Mouse (Mus musculus) neural tube, embryonic 11.5 days (tissue): ENCODE measurements around the gene AL731706.2. TPM values are rescaled to one million over a fixed set of nuclear protein-coding genes. Genes with fewer than 3 reads are reported as not detected.
"Not testable (repeated sequence)": the region's sequence is repeated elsewhere in the genome, so short reads cannot be mapped to it uniquely, and the experiment has no call there.

Experiments
- ATAC-seq: fragments of 200-750 bp; cut with Nextera tagmentation; 2 replicates; pipeline ENCODE4 v1.8.0; 2017; ENCODE audit warnings: moderate number of reproducible peaks, mild to moderate bottlenecking, moderate TSS enrichment, moderate library complexity; ENCODE audit not compliant: insufficient read depth, low FRiP score, low TSS enrichment
- DNase-seq: peaks from one replicate; pipeline ENCODE4 v3.0.0-alpha.2; 2015; ENCODE audit warnings: low spot score
- H3K27ac ChIP-seq: fragments of 300-500 bp; sonication (generic); 2 replicates; pipeline ENCODE4 v1.5.1; 2014; ENCODE audit warnings: low read depth, mild to moderate bottlenecking, low read length
- H3K27me3 ChIP-seq: fragments of 300-500 bp; sonication (generic); 2 replicates; pipeline ENCODE4 v1.6.1; 2014; ENCODE audit warnings: mild to moderate bottlenecking, low read length, mixed read lengths; ENCODE audit not compliant: control insufficient read depth, insufficient read depth
- H3K36me3 ChIP-seq: fragments of 300-500 bp; sonication (generic); 2 replicates; pipeline ENCODE4 v1.6.1; 2014; ENCODE audit warnings: mild to moderate bottlenecking, low read length, moderate library complexity, mixed read lengths; ENCODE audit not compliant: control insufficient read depth, insufficient read depth
- H3K4me1 ChIP-seq: fragments of 300-500 bp; sonication (generic); 2 replicates; pipeline ENCODE4 v1.6.1; 2014; ENCODE audit warnings: low read length, mixed read lengths; ENCODE audit not compliant: control insufficient read depth, insufficient read depth
- H3K4me2 ChIP-seq: fragments of 300-500 bp; sonication (generic); 2 replicates; pipeline ENCODE4 v1.6.1; 2014; ENCODE audit warnings: low read depth, mild to moderate bottlenecking, moderate library complexity
- H3K4me3 ChIP-seq: fragments of 300-500 bp; sonication (generic); 2 replicates; pipeline ENCODE4 v1.5.1; 2014; ENCODE audit warnings: low read depth, low read length
- H3K9ac ChIP-seq: fragments of 300-500 bp; sonication (generic); 2 replicates; pipeline ENCODE4 v1.6.1; 2014; ENCODE audit warnings: mild to moderate bottlenecking, low read length
- H3K9me3 ChIP-seq: fragments of 300-500 bp; sonication (generic); 2 replicates; pipeline ENCODE4 v1.6.1; 2016; ENCODE audit warnings: low read length; ENCODE audit not compliant: control insufficient read depth
- WGBS: fragments of 180-500 bp; shearing (Covaris S2); extraction: QIAGEN DNeasy Blood & Tissue Kit; methylation state at CpG from one replicate; pipeline ENCODE4 v1.1.7; 2014; 5-methylcytosine and 5-hydroxymethylcytosine counted together
- polyA plus RNA-seq: library from polyadenylated mRNA; unstranded; fragments of >200 nt; fragmentation: Nextera tagmentation; extraction: Ambion mirVana; gene quantifications from 2 replicates; pipeline ENCODE4 v1.2.1, GENCODE M21; 2014

The AL731706.2 gene
- polyA plus RNA-seq, 1 experiment from 2014 or later: 30.4 TPM

- Histone ChIP-seq H3K4me3 (no peak overlapping the region), H3K9me3 (no peaks in the 10 kb centered on the region), H3K36me3 (no peaks in the 10 kb centered on the region), H3K4me1 (no peaks in the 10 kb centered on the region), H3K9ac (no peak overlapping the region), H3K27ac (no peak overlapping the region), H3K4me2 (no peak overlapping the region), H3K27me3 (no peaks in the 10 kb centered on the region)
- no peak for DNase-seq
- WGBS: 77% methylated on average over 2 of the region's 2 CpGs
- ATAC-seq: no peak
These were observed 10.7 kb upstream of the AL731706.2 start for GRCm38 (mm10) chr2:136896131-136896530.

GRCm38 (mm10) chr2:136894494-136894893, 9.0 kb upstream of the AL731706.2 start:
- Histone ChIP-seq H3K4me2 (no peak overlapping the region), H3K4me1 (no peaks in the 10 kb centered on the region), H3K9me3 (no peaks in the 10 kb centered on the region), H3K4me3 (no peak overlapping the region), H3K27me3 (no peaks in the 10 kb centered on the region), H3K27ac (no peak overlapping the region), H3K9ac (no peak overlapping the region), H3K36me3 (no peaks in the 10 kb centered on the region)
- DNase-seq (no peak), ATAC-seq (no peak)
- WGBS: 80% methylated on average over 2 of the region's 2 CpGs

- H3K36me3 ChIP-seq: no peaks in the 10 kb centered on the region
- H3K4me1 ChIP-seq: no peaks in the 10 kb centered on the region
- DNase-seq (peak; percentile 94), ATAC-seq (peak; percentile 77)
- peak overlapping the region; percentile 42 for H3K4me2 ChIP-seq
- H3K9me3 ChIP-seq: no peaks in the 10 kb centered on the region
- H3K4me3 ChIP-seq: peak overlapping the region; percentile 70
- WGBS: under 1% methylated on average over 23 of the region's 23 CpGs
- H3K27me3 ChIP-seq: no peaks in the 10 kb centered on the region
- H3K27ac ChIP-seq: peak overlapping the region; percentile 34; the same call in 1 of the 2 replicates
- H3K9ac ChIP-seq: peak overlapping the region; percentile 52; the same call in 1 of the 2 replicates
These were observed 6.5 kb upstream of the AL731706.2 start for GRCm38 (mm10) chr2:136891951-136892371.

- Histone ChIP-seq H3K4me3 (peak within 1 kb of the TSS; percentile 70), H3K27ac (peak within 1 kb of the TSS; percentile 81), H3K4me2 (peak within 1 kb of the TSS; percentile 42), H3K27me3 (no peaks in the 10 kb centered on the region), H3K4me1 (no peaks in the 10 kb centered on the region), H3K9me3 (no peaks in the 10 kb centered on the region), H3K36me3 (no peaks in the 10 kb centered on the region), H3K9ac (peak within 1 kb of the TSS; percentile 81)
- under 1% methylated on average over 49 of the region's 49 CpGs for WGBS
- DNase-seq: peak; percentile 99
- peak; percentile 98 for ATAC-seq
These were observed 5.8 kb upstream of the AL731706.2 start, which contains the start of the genes Slx4ip, AL731706.1 and Mkks for GRCm38 (mm10) chr2:136891068-136891950. TSS of gene Slx4ip (plus strand) at chr2:136891218. TSS of gene AL731706.1 (minus strand) at chr2:136891389. TSS of gene Mkks (minus strand) at chr2:136891389.

- peak overlapping the region; percentile 27 for H3K4me2 ChIP-seq
- ATAC-seq: peak; percentile 75
- H3K4me1 ChIP-seq, H3K9me3 ChIP-seq, DNase-seq, H3K36me3 ChIP-seq, H3K27me3 ChIP-seq: not testable (repeated sequence)
- peak overlapping the region; percentile 70 for H3K4me3 ChIP-seq
- WGBS: 5% methylated on average over 15 of the region's 15 CpGs
- H3K27ac ChIP-seq: peak overlapping the region; percentile 81
- peak overlapping the region; percentile 81 for H3K9ac ChIP-seq
These were observed 5.2 kb upstream of the AL731706.2 start for GRCm38 (mm10) chr2:136890716-136891067.

- DNase-seq (peak; percentile 23), ATAC-seq (no peak)
- no peaks in the 10 kb centered on the region for H3K36me3 ChIP-seq
- H3K27ac ChIP-seq: no peak overlapping the region
- H3K4me2 ChIP-seq: no peak overlapping the region
- H3K9ac ChIP-seq: no peak overlapping the region
- no peaks in the 10 kb centered on the region for H3K9me3 ChIP-seq
- H3K4me1 ChIP-seq: no peaks in the 10 kb centered on the region
- 78% methylated on average over 4 of the region's 4 CpGs for WGBS
- no peaks in the 10 kb centered on the region for H3K27me3 ChIP-seq
- H3K4me3 ChIP-seq: no peak overlapping the region
These were observed 1.4 kb upstream of the AL731706.2 start for GRCm38 (mm10) chr2:136886846-136887245.

GRCm38 (mm10) chr2:136854543-136855388, 30.7 kb downstream of the AL731706.2 start:
- WGBS: 35% methylated on average over 5 of the region's 5 CpGs
- ATAC-seq: no peak
- no peak overlapping the region for H3K4me3 ChIP-seq
- H3K4me1 ChIP-seq: no peaks in the 10 kb centered on the region; the same call in 1 of the 2 replicates
- H3K9ac ChIP-seq: no peak overlapping the region
- H3K9me3 ChIP-seq: no peaks in the 10 kb centered on the region
- no peaks in the 10 kb centered on the region for H3K36me3 ChIP-seq
- H3K4me2 ChIP-seq: no peak overlapping the region
- DNase-seq: peak; percentile 26
- H3K27ac ChIP-seq: no peak overlapping the region
- no peaks in the 10 kb centered on the region for H3K27me3 ChIP-seq

- Histone ChIP-seq H3K4me3 (no peak overlapping the region), H3K9ac (no peak overlapping the region), H3K4me2 (no peak overlapping the region), H3K9me3 (no peaks in the 10 kb centered on the region), H3K4me1 (no peaks in the 10 kb centered on the region; the same call in 1 of the 2 replicates), H3K36me3 (no peaks in the 10 kb centered on the region), H3K27me3 (no peaks in the 10 kb centered on the region), H3K27ac (no peak overlapping the region)
- no peak for ATAC-seq
- DNase-seq: no peak
- 77% methylated on average over 3 of the region's 3 CpGs for WGBS
These were observed 35.1 kb downstream of the AL731706.2 start for GRCm38 (mm10) chr2:136850366-136850765.
